Mouse (Mus musculus) neural tube, embryonic 11.5 days (tissue): ENCODE results near the gene Pdgfa. TPM values are rescaled to one million over a fixed set of nuclear protein-coding genes. Genes with fewer than 3 reads are reported as not detected.

Experiments
- ATAC-seq: fragments of 200-750 bp; cut with Nextera tagmentation; 2 replicates; pipeline ENCODE4 v1.8.0; 2017; ENCODE audit warnings: moderate number of reproducible peaks, mild to moderate bottlenecking, moderate TSS enrichment, moderate library complexity; ENCODE audit not compliant: insufficient read depth, low FRiP score, low TSS enrichment
- DNase-seq: peaks from one replicate; pipeline ENCODE4 v3.0.0-alpha.2; 2015; ENCODE audit warnings: low spot score
- H3K27ac ChIP-seq: fragments of 300-500 bp; sonication (generic); 2 replicates; pipeline ENCODE4 v1.5.1; 2014; ENCODE audit warnings: low read depth, mild to moderate bottlenecking, low read length
- H3K27me3 ChIP-seq: fragments of 300-500 bp; sonication (generic); 2 replicates; pipeline ENCODE4 v1.6.1; 2014; ENCODE audit warnings: mild to moderate bottlenecking, low read length, mixed read lengths; ENCODE audit not compliant: control insufficient read depth, insufficient read depth
- H3K36me3 ChIP-seq: fragments of 300-500 bp; sonication (generic); 2 replicates; pipeline ENCODE4 v1.6.1; 2014; ENCODE audit warnings: mild to moderate bottlenecking, low read length, moderate library complexity, mixed read lengths; ENCODE audit not compliant: control insufficient read depth, insufficient read depth
- H3K4me1 ChIP-seq: fragments of 300-500 bp; sonication (generic); 2 replicates; pipeline ENCODE4 v1.6.1; 2014; ENCODE audit warnings: low read length, mixed read lengths; ENCODE audit not compliant: control insufficient read depth, insufficient read depth
- H3K4me2 ChIP-seq: fragments of 300-500 bp; sonication (generic); 2 replicates; pipeline ENCODE4 v1.6.1; 2014; ENCODE audit warnings: low read depth, mild to moderate bottlenecking, moderate library complexity
- H3K4me3 ChIP-seq: fragments of 300-500 bp; sonication (generic); 2 replicates; pipeline ENCODE4 v1.5.1; 2014; ENCODE audit warnings: low read depth, low read length
- H3K9ac ChIP-seq: fragments of 300-500 bp; sonication (generic); 2 replicates; pipeline ENCODE4 v1.6.1; 2014; ENCODE audit warnings: mild to moderate bottlenecking, low read length
- H3K9me3 ChIP-seq: fragments of 300-500 bp; sonication (generic); 2 replicates; pipeline ENCODE4 v1.6.1; 2016; ENCODE audit warnings: low read length; ENCODE audit not compliant: control insufficient read depth
- WGBS: fragments of 180-500 bp; shearing (Covaris S2); extraction: QIAGEN DNeasy Blood & Tissue Kit; methylation state at CpG from one replicate; pipeline ENCODE4 v1.1.7; 2014; 5-methylcytosine and 5-hydroxymethylcytosine counted together
- polyA plus RNA-seq: library from polyadenylated mRNA; unstranded; fragments of >200 nt; fragmentation: Nextera tagmentation; extraction: Ambion mirVana; gene quantifications from 2 replicates; pipeline ENCODE4 v1.2.1, GENCODE M21; 2014

Pdgfa gene
- polyA plus RNA-seq, 1 experiment from 2014 or later = 16.1 TPM

DNA sequence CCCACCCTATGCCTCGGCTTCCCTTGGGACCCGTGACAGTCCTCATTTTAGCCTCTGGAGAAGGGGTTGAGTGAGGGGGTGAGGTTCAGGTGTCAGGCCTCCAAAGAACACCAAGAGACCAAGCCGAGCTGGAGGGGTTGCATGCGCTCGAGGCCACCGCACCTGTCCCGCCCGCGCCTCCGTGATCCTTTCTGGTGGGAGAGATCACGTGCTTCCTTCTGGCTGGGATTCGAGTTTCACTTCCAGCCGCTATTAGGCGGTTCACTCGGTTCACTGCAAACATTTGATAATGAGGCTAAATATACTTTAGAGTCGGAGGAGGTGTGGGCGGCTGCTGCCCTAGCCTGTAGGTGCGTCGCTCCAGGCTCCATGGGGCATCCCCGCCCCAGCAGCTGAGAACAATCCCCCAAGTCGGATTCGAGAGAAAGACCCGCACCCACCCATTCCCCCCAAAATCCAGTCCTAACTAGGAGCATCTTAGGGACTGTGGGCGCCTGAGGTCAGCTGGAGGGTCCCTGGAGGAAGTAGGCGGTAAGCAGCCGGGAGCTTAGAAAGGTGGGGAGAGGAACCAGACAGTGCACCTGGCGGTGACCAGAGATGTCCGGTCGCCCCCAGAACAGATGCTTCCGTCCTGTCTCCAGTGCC is 888 bp upstream of the Pdgfa start:
- Histone ChIP-seq H3K9ac (no peak overlapping the region), H3K27me3 (peaks cover 59% of the 10 kb centered on the region), H3K27ac (no peak overlapping the region), H3K9me3 (no peaks in the 10 kb centered on the region), H3K4me1 (peaks cover 40% of the 10 kb centered on the region), H3K4me2 (peak overlapping the region; percentile 44), H3K4me3 (peak overlapping the region; percentile 24), H3K36me3 (no peaks in the 10 kb centered on the region)
- DNase-seq (no peak), ATAC-seq (no peak)
- 2% methylated on average over 30 of the region's 30 CpGs for WGBS

DNA sequence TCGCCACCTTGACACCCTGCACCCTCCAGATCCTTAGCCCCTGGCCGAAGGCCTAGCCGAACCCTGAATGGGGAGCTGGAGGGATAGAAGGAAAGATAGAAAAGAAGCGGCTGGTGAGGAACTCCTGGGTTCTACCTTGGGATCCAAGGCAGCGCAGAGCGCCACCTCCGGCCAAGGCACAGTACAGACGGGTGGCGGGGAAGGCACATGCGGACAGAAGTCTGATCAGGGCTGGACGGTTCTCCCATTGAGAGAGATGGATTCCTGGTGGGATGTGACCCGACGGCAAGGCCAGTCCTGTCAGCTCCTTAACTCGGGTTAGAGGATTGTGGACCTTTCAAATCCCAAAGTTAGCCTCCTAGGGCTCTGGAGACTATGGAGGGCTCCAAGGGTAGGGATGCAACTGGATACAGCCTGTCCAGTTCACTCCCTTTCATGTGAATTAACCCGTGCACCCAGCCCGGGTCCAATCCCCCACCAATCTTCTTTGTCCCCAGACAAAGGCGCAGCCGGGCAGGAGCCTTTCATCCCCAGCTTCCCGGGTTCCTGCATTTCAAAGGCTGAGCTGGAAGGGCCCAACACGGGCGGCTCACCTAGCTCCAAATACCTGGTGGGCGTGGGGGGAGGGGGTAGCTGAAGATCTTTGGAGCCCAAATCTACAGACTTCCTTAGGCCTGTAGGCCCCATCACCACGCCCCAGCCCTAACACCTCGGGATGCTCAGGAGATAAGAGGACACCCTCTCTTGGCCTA is 672 bp downstream of the Pdgfa start:
- Histone ChIP-seq H3K9ac (no peak overlapping the region; the same call in 1 of the 2 replicates), H3K27ac (no peak overlapping the region), H3K27me3 (peaks cover 75% of the 10 kb centered on the region), H3K4me1 (peaks cover 48% of the 10 kb centered on the region), H3K4me3 (peak overlapping the region; percentile 73), H3K36me3 (no peaks in the 10 kb centered on the region), H3K9me3 (no peaks in the 10 kb centered on the region), H3K4me2 (peak overlapping the region; percentile 95)
- 2% methylated on average over 24 of the region's 24 CpGs for WGBS
- ATAC-seq = no peak
- DNase-seq = peak; percentile 65

DNA sequence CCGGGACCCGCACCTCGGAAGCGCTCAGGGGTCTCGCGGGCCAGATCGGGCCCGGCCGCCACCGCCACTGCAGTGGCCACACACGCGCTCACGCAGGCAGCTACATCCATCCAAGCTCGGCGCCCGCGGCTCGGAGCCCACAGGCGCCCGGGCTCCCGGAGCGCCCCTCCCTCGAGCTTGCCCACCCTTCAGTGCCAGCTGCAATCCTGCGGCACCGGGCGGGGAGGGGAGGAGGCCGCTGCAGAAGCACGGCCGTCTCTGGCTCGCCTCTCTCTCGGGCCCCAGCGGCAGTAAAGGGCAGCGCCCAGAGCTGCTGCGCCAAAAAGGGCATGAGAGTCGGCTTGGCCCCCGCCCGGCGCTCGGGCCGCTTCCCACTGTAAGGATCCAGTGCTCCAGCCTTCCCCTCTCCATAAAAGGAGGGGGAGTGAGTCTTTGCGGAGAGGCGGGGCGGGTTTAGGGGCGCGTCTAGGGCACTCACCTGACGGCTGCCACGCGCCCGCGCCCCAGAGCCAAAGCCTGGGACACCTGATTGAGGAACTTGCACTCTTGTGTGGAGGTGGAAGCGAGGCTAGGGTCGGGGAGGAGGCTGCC is 1.4 kb downstream of the Pdgfa start:
- H3K4me2 ChIP-seq = peak overlapping the region; percentile 95
- 0 out of 2 replicates have a peak overlapping the region, but pooled peaks have one; percentile 68 for H3K27ac ChIP-seq
- ATAC-seq = peak; percentile 39
- H3K9me3 ChIP-seq = no peaks in the 10 kb centered on the region
- WGBS = 0% methylated on average over 39 of the region's 52 CpGs
- peaks cover 48% of the 10 kb centered on the region for H3K4me1 ChIP-seq
- no peaks in the 10 kb centered on the region for H3K36me3 ChIP-seq
- peak; percentile 79 for DNase-seq
- H3K4me3 ChIP-seq = peak overlapping the region; percentile 73
- H3K27me3 ChIP-seq = peaks cover 79% of the 10 kb centered on the region
- H3K9ac ChIP-seq = peak overlapping the region; percentile 73

DNA sequence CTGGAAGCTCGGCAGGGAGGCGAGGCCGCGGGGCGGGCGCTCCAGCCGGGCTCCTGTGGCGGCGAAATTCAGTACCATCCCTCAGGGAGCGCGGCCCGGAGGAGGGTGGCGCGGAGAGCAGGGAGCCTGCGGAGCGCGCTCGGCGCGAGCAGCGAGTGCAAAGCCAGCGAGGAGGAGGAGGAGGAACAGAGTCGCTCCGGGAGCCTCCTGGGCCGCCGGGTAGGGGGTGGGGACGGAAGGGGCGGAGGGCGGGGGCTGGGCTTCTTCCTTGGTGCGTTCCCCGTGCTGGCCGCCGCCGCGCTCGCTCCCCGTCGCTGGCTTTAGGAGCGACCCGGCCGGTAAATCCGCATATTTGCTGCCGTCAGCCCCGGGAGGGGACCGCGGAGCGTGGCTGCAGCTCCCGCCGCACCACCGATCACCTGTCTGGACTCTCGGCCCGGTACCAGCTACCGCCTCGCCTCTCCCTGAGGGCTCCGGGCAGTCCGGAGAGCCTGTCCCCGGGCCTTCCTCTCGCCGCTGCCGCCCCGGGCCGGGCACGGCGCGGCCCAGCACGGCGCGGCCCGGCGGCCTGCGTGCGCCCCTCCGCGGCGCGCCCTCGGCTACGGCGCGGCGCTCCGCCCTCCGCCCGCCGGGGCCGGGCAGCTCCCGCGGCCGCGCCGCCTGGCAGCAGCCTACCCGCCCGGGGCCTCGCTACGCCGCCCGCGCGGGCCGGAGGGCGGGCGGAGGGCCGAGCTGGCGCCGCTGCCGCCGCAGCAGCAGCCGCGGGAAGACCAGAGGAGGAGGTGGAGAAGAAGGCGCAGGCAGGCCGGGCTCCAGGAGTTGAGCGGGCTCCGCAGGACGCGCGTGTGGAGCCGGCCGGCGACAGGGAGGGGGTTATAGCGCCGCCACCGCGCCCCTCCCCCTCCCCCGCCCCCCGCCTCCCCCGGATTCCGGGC is 2.1 kb downstream of the Pdgfa start:
- WGBS = under 1% methylated on average over 70 of the region's 127 CpGs
- H3K4me1 ChIP-seq = peaks cover 48% of the 10 kb centered on the region

DNA sequence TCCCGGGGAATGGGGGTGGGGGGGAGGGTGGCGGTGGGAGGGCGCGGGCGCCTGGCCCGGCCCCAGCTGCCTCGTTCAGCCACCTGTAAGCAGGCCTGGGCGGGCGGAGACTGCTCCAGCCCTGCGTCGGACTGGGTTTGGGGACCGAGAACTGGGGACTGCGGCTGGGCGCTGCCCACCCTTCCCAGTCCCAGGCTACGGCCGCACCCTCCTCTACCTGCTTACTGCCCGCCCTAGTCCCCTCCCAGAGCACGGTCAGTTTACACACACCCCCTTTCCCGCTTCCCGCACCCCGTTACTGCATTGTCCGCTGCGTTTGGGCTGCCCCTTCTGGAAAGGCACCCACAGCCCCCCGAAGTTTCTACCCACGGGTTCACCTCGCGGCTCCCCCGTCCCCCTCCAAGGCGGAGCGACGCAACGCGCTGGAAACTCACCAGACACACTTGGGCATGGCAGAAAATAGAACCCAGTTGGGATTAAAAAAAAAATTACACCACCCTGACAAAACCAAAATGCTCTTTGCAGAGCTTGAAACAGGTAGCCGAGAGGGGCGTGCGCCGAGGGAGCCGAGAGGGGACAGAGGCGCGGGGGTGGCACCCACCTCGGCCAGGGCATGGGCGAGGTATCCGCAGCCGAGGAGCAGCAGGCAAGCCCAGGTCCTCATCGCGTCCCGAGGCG is 2.9 kb downstream of the Pdgfa start:
- peak overlapping the region; percentile 95 for H3K4me2 ChIP-seq
- no peaks in the 10 kb centered on the region for H3K9me3 ChIP-seq
- H3K27ac ChIP-seq = peak overlapping the region; percentile 68; the same call in 1 of the 2 replicates
- H3K4me3 ChIP-seq = peak overlapping the region; percentile 73
- under 1% methylated on average over 32 of the region's 48 CpGs for WGBS
- peak; percentile 3; the same call in 1 of the 2 replicates for ATAC-seq
- no peaks in the 10 kb centered on the region for H3K36me3 ChIP-seq
- peaks cover 74% of the 10 kb centered on the region for H3K27me3 ChIP-seq
- peaks cover 48% of the 10 kb centered on the region for H3K4me1 ChIP-seq
- peak overlapping the region; percentile 73 for H3K9ac ChIP-seq
- peak; percentile 43 for DNase-seq

More for the DNA sequence above, 2.1 kb downstream of the Pdgfa start:
- H3K4me3 ChIP-seq = peak overlapping the region; percentile 73
- H3K36me3 ChIP-seq = no peaks in the 10 kb centered on the region
- H3K9ac ChIP-seq = peak overlapping the region; percentile 73
- no peaks in the 10 kb centered on the region for H3K9me3 ChIP-seq
- DNase-seq (peak; percentile 78), ATAC-seq (peak; percentile 46)
- H3K27me3 ChIP-seq = peaks cover 79% of the 10 kb centered on the region
- peak overlapping the region; percentile 95 for H3K4me2 ChIP-seq
- peak overlapping the region; percentile 68; the same call in 1 of the 2 replicates for H3K27ac ChIP-seq

DNA sequence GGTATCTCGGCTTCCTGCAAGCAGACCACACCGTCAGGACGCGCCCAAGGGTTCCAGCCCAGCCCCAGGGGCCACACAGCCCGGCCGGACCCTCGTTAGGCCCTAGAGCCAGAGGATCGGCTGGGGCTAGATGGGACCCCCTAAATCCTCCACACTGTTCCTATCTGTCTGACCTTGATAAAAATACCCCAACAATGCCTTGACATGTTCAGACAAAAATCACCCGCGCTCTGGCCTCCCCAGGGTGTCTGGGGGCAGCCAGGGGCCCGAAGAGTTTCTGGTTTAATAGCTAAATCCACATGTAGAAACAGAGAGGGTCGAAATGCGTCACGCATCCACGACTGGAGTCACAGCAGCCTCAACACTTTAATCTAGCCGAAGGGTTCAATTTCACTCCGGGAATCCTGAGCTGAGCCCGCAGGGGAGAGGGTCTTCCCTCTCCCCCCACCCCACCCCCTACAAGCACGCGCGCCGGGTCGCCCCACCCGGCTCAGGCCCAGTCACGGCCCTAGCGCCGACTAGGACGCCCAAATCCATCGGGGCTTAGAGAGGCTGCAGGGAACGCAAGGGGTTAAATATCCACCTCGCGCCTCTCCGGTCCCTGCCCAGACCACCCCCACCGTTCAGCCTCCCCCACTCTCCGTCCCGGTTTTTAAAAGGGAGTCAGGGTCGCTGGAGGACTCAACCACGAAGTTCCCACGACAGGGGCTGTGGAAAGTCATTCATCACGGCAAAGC is 3.6 kb downstream of the Pdgfa start:
- DNase-seq = no peak
- Histone ChIP-seq H3K4me1 (peaks cover 45% of the 10 kb centered on the region), H3K27me3 (peaks cover 67% of the 10 kb centered on the region), H3K36me3 (no peaks in the 10 kb centered on the region), H3K27ac (no peak overlapping the region), H3K9me3 (no peaks in the 10 kb centered on the region), H3K4me3 (peak overlapping the region; percentile 73), H3K4me2 (peak overlapping the region; percentile 95), H3K9ac (0 out of 2 replicates have a peak overlapping the region, but pooled peaks have one; percentile 5)
- WGBS = under 1% methylated on average over 38 of the region's 40 CpGs
- no peak for ATAC-seq

DNA sequence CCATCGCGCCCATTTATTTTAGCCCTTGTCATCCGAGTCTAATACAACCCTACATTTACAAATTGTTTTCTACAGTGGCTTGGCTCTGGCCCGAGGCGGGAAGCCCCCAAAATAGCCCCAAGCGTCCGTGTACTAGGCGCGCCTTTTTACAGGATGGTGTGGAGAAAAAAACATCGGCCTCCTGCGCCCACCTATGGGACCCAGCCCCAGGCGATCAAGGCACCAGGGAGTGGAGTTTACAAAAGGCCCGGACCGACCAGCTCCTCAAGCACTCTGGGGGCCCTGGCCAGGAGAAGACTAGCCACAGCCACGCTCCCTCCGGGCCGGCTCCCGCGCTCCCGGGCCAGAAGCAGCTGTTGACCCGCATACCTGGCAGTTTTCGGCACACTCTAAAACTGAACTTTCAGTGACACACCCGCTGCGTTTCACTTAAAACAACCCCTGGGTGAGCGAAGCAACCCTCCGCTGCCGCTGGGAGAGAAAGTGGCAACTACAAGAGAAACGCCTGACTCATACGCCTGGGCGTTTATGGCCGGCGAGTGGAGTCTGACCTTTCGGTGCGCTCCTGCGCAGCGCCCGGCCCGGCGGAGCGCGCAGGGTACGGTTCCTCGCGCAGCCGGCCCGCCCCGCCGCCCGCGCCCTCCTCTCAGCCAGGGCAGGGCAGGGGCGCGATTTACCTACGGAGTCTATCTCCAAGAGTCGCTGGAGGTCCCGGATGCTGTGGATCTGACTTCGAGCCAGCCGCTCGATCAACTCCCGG is 4.4 kb downstream of the Pdgfa start:
- 1% methylated on average over 54 of the region's 59 CpGs for WGBS
- H3K4me1 ChIP-seq = peaks cover 38% of the 10 kb centered on the region
- no peaks in the 10 kb centered on the region for H3K36me3 ChIP-seq
- peak overlapping the region; percentile 95 for H3K4me2 ChIP-seq
- H3K27ac ChIP-seq = no peak overlapping the region
- peaks cover 60% of the 10 kb centered on the region for H3K27me3 ChIP-seq
- peak overlapping the region; percentile 73 for H3K4me3 ChIP-seq
- H3K9me3 ChIP-seq = no peaks in the 10 kb centered on the region
- DNase-seq = peak; percentile 36
- 0 out of 2 replicates have a peak overlapping the region, but pooled peaks have one; percentile 5 for H3K9ac ChIP-seq
- no peak for ATAC-seq
